Mouse (Mus musculus) layer of hippocampus, postnatal 10 days (tissue): ENCODE data around the gene Actg1. TPM values are rescaled to one million over a fixed set of nuclear protein-coding genes. Genes with fewer than 3 reads are reported as not detected.

Experiments used
- microRNA-seq, 2 experiments: library from miRNA; unstranded; fragments of <30 nt; microRNA quantifications; one replicate each; pipeline ENCODE4 v1.2.0; 2021
- total RNA-seq, 2 experiments: library from RNA; stranded (reverse); gene quantifications; 2 replicates each; pipeline ENCODE4 v1.2.3; 2021

Actg1 gene
- total RNA-seq, 2 experiments from 2014 or later: 2,523 to 2,576 TPM

Small RNA genes within 50 kb of the gene (microRNA-seq; reads per million reads assigned to microRNA genes)
- gene Gm23419 (0 reads per million in 2 experiments), gene Mir6935 (1.8 reads per million in 2 experiments)

Other genes starting within 250 kb of the Actg1 start
- gene Tepsin, start 249.8 kb downstream of the Actg1 start, total RNA-seq: 10 to 100 TPM; 19.3 to 19.7 TPM
- 10 to 100 TPM; 36.4 to 37.3 TPM for gene Ndufaf8, start 249.6 kb downstream of the Actg1 start, total RNA-seq
- 100 to 1,000 TPM; 107 to 123 TPM for gene Slc38a10, start 197.2 kb downstream of the Actg1 start, total RNA-seq
- 10 to 100 TPM; 21.9 to 26.0 TPM for gene Bahcc1, start 115.6 kb downstream of the Actg1 start, total RNA-seq
- not detected for gene Fscn2, start 13.0 kb upstream of the Actg1 start, total RNA-seq
- 10 to 100 TPM; 58.8 to 62.0 TPM for gene Faap100, start 30.2 kb upstream of the Actg1 start, total RNA-seq
- gene Nploc4, start 89.2 kb upstream of the Actg1 start, total RNA-seq: 10 to 100 TPM; 71.2 to 71.4 TPM
- 10 to 100 TPM in 1 of 2 experiments, not detected in 1; 12.5 TPM for gene Tspan10, start 94.1 kb upstream of the Actg1 start, total RNA-seq
- under 1 TPM; 0.20 to 0.41 TPM for gene Pde6g, start 105.0 kb upstream of the Actg1 start, total RNA-seq
- gene Oxld1, start 109.5 kb upstream of the Actg1 start, total RNA-seq: 10 to 100 TPM; 10.4 to 10.5 TPM
- gene Ccdc137, start 109.6 kb upstream of the Actg1 start, total RNA-seq: 10 to 100 TPM; 26.5 to 27.8 TPM
- gene Arl16, start 119.1 kb upstream of the Actg1 start, total RNA-seq: 10 to 100 TPM; 57.9 to 61.5 TPM
- gene Mrpl12, start 136.1 kb upstream of the Actg1 start, total RNA-seq: 10 to 100 TPM; 76.4 to 82.3 TPM
- gene Slc25a10, start 143.3 kb upstream of the Actg1 start, total RNA-seq: 10 to 100 TPM; 24.5 to 25.8 TPM
- under 1 TPM in 1 of 2 experiments, not detected in 1; 0.18 TPM for gene Gcgr, start 182.2 kb upstream of the Actg1 start, total RNA-seq
- gene Mcrip1, start 201.2 kb upstream of the Actg1 start, total RNA-seq: 100 to 1,000 TPM in 1 of 2 experiments, 10 to 100 TPM in 1; 95.4 to 107 TPM
- not detected for gene Ppp1r27, start 202.6 kb upstream of the Actg1 start, total RNA-seq
- 100 to 1,000 TPM; 153 to 161 TPM for gene P4hb, start 224.7 kb upstream of the Actg1 start, total RNA-seq
- gene Arhgdia, start 233.1 kb upstream of the Actg1 start, total RNA-seq: 100 to 1,000 TPM; 344 to 379 TPM
- gene Alyref, start 249.8 kb upstream of the Actg1 start, total RNA-seq: 10 to 100 TPM; 79.8 to 91.3 TPM
- 100 to 1,000 TPM in 1 of 2 experiments, 10 to 100 TPM in 1; 93.5 to 107 TPM for gene Anapc11, start 249.9 kb upstream of the Actg1 start, total RNA-seq